Mouse (Mus musculus): ENCODE results near the gene Foxn3. TPM values are rescaled to one million over a fixed set of nuclear protein-coding genes. Genes with fewer than 3 reads are reported as not detected.

Foxn3 gene
- polyA plus RNA-seq, 1 experiment from 2014 or later: 18.6 TPM

DNA sequence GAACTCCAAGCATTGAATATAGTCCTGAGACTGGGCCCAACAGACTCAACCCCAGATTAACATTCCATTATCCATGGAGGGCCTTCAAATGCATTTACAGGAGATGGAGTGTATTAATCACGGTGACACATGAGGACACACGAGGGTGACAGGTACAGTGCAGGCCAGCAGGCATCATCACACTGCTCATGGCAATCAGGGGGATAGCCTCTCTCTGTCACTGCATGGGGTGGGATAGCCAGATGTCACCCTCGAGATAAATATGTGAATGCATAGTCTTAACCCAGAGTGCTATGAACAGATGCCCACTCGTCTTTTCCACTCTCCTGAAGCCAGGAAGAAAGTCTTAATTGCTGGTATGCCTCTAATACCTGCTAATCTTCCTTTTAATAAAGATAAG lies 122.4 kb downstream of the Foxn3 start:
- no peaks in the 10 kb centered on the region for H3K36me3 ChIP-seq (replicated peaks)

GRCm38 (mm10) chr12:99440022-99440421 lies 123.4 kb downstream of the Foxn3 start:
- no peaks in the 10 kb centered on the region for H3K27me3 ChIP-seq
- no peak overlapping the region for H3K4me2 ChIP-seq
- 58% methylated on average over 3 of the region's 3 CpGs for WGBS (ENCODE audit: insufficient replicate concordance)
- peak; percentile 66 for ATAC-seq (ENCODE audit: insufficient read depth)
- H3K9ac ChIP-seq: no peak overlapping the region
- peak overlapping the region; percentile 39 for H3K27ac ChIP-seq (replicated peaks)
- peaks cover 6% of the 10 kb centered on the region for H3K4me1 ChIP-seq (replicated peaks)
- no peaks in the 10 kb centered on the region for H3K36me3 ChIP-seq (replicated peaks)
- no peaks in the 10 kb centered on the region for H3K9me3 ChIP-seq (replicated peaks)
- H3K4me3 ChIP-seq (replicated peaks): no peak overlapping the region

More for the DNA sequence above, 122.4 kb downstream of the Foxn3 start:
- WGBS (ENCODE audit: insufficient replicate concordance): 55% methylated on average over 4 of the region's 4 CpGs
- Histone ChIP-seq H3K9ac (no peak overlapping the region), H3K4me2 (no peak overlapping the region), H3K4me1 (replicated peaks) (peaks cover 5% of the 10 kb centered on the region), H3K4me3 (replicated peaks) (no peak overlapping the region), H3K9me3 (replicated peaks) (no peaks in the 10 kb centered on the region), H3K27me3 (no peaks in the 10 kb centered on the region), H3K27ac (replicated peaks) (no peak overlapping the region)
- no peak for ATAC-seq (ENCODE audit: insufficient read depth)

DNA sequence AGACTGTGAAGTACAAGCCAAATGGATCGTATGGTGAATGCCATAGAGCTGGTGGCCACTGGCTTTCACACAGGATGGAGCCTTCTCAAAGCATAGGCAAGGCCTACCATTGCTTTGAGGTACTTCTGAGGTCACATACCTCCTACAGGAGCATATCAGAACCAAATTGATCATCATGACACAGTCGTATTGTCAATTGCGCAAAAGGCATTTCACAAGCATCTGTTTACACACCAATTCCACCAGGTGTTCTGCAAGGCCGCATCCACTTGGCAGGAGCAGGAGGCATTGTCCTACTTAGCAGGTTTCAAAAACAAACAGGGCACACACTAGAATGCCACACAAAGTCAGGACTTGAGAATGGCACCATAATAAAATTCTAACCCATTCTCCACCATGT lies 128.2 kb downstream of the Foxn3 start:
- Histone ChIP-seq H3K4me1 (replicated peaks) (peaks cover 13% of the 10 kb centered on the region), H3K27me3 (no peaks in the 10 kb centered on the region), H3K27ac (replicated peaks) (no peak overlapping the region), H3K36me3 (replicated peaks) (no peaks in the 10 kb centered on the region), H3K9ac (no peak overlapping the region), H3K9me3 (replicated peaks) (no peaks in the 10 kb centered on the region), H3K4me2 (no peak overlapping the region), H3K4me3 (replicated peaks) (no peak overlapping the region)
- peak; percentile 41 for ATAC-seq (ENCODE audit: insufficient read depth)
- 70% methylated on average over 4 of the region's 4 CpGs for WGBS (ENCODE audit: insufficient replicate concordance)

DNA sequence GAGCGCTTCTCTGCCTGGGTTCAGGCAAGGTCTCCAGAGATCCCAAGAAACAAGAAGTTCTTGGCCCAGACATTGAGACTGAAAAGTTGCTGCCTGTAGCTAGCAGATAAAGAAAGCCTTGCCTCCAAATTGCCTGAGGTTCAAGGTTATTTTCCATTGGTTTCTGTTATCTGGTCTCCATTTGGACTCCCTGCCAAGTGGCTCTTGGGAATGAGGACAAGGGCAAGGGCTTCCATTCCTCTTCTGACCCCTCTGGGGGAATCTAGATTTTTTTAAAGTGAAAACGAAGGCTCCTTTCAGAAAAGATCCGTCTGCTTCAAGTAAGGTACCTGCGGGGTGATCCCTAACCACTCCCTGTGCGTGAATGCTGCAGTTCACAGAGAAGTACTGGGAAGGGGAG lies 130.0 kb downstream of the Foxn3 start:
- 65% methylated on average over 5 of the region's 5 CpGs for WGBS (ENCODE audit: insufficient replicate concordance)
- H3K4me2 ChIP-seq: no peak overlapping the region
- H3K9ac ChIP-seq: no peak overlapping the region
- no peaks in the 10 kb centered on the region for H3K36me3 ChIP-seq (replicated peaks)
- no peaks in the 10 kb centered on the region for H3K27me3 ChIP-seq
- ATAC-seq (ENCODE audit: insufficient read depth): no peak
- H3K9me3 ChIP-seq (replicated peaks): no peaks in the 10 kb centered on the region
- H3K4me3 ChIP-seq (replicated peaks): no peak overlapping the region
- H3K27ac ChIP-seq (replicated peaks): no peak overlapping the region
- peaks cover 8% of the 10 kb centered on the region; the same call in 1 of the 2 replicates for H3K4me1 ChIP-seq (replicated peaks)

DNA sequence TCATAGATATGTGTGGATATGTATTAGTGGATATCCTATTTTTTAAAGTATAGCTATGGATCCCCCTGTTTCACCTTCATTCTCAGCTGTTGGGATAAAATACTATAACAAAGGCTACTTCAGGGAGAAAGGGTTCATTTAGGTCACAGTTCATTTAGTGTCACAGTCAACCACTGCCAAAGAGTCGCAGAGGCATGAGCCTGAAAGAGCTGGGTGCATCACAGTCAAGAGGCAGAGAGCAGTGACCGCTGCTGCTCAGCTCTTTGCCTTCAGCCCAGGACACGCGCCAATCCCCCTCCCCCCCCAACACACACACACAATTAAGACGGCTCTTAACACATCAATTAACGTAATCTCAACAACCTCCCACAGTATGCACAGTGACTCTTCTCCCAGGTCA lies 131.8 kb downstream of the Foxn3 start:
- H3K4me3 ChIP-seq (replicated peaks): no peak overlapping the region
- H3K27ac ChIP-seq (replicated peaks): no peak overlapping the region
- H3K27me3 ChIP-seq: no peaks in the 10 kb centered on the region
- H3K9me3 ChIP-seq (replicated peaks): no peaks in the 10 kb centered on the region
- no peak overlapping the region for H3K4me2 ChIP-seq
- peaks cover 8% of the 10 kb centered on the region; the same call in 1 of the 2 replicates for H3K4me1 ChIP-seq (replicated peaks)
- no peaks in the 10 kb centered on the region for H3K36me3 ChIP-seq (replicated peaks)
- WGBS (ENCODE audit: insufficient replicate concordance): 81% methylated on average over 6 of the region's 6 CpGs
- no peak for ATAC-seq (ENCODE audit: insufficient read depth)
- H3K9ac ChIP-seq: no peak overlapping the region

GRCm38 (mm10) chr12:99430992-99431391 lies 132.4 kb downstream of the Foxn3 start:
- no peak overlapping the region for H3K27ac ChIP-seq (replicated peaks)
- no peak overlapping the region for H3K4me2 ChIP-seq
- H3K4me3 ChIP-seq (replicated peaks): no peak overlapping the region
- no peaks in the 10 kb centered on the region for H3K36me3 ChIP-seq (replicated peaks)
- H3K9ac ChIP-seq: no peak overlapping the region
- ATAC-seq (ENCODE audit: insufficient read depth): no peak
- WGBS (ENCODE audit: insufficient replicate concordance): 89% methylated on average over 3 of the region's 3 CpGs
- H3K9me3 ChIP-seq (replicated peaks): no peaks in the 10 kb centered on the region
- H3K27me3 ChIP-seq: no peaks in the 10 kb centered on the region
- H3K4me1 ChIP-seq (replicated peaks): peaks cover 8% of the 10 kb centered on the region; the same call in 1 of the 2 replicates

GRCm38 (mm10) chr12:99429101-99429500 lies 134.3 kb downstream of the Foxn3 start:
- ATAC-seq (ENCODE audit: insufficient read depth): no peak
- H3K9ac ChIP-seq: no peak overlapping the region
- 72% methylated on average over 3 of the region's 3 CpGs for WGBS (ENCODE audit: insufficient replicate concordance)
- no peak overlapping the region for H3K4me2 ChIP-seq
- no peaks in the 10 kb centered on the region for H3K9me3 ChIP-seq (replicated peaks)
- no peaks in the 10 kb centered on the region for H3K27me3 ChIP-seq
- no peak overlapping the region for H3K4me3 ChIP-seq (replicated peaks)
- H3K27ac ChIP-seq (replicated peaks): no peak overlapping the region
- H3K4me1 ChIP-seq (replicated peaks): peaks cover 4% of the 10 kb centered on the region; the same call in 1 of the 2 replicates
- H3K36me3 ChIP-seq (replicated peaks): no peaks in the 10 kb centered on the region

DNA sequence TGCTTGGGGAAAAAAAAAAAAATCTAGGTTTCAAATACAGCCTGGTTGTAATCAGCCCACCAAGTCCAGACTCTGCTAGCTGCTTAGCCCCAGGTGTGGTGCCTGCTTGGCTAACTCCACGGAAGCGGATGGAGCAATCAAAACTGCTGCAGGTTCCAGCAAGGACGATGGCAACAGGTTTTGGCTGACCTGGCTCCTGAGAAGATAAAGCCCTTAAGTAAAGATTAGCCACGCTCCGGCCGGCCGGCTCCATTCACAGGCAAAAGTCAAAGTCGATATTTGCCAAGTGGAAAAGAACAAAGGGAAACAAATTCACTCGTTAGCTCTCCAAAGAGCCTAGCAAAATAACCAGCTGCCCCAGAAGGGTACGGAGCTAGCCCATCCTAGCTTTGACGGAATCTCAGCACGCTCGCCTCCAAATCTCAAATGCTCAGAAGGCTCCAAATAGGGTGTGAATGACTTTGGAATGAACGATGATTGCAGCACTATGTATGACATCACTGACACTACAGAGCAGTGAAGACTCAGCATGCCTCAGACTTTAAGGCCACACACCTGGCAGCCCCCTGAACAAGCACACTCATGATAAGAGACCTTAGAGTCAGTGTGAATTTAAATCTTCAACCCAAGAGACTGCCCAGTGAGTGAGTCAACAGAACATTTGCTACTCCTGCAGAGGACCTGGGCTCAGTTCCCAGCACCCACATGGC lies 137.0 kb downstream of the Foxn3 start:
- H3K4me2 ChIP-seq: no peak overlapping the region
- no peaks in the 10 kb centered on the region for H3K27me3 ChIP-seq
- no peak overlapping the region for H3K4me3 ChIP-seq (replicated peaks)
- WGBS (ENCODE audit: insufficient replicate concordance): 64% methylated on average over 14 of the region's 14 CpGs
- H3K9me3 ChIP-seq (replicated peaks): no peaks in the 10 kb centered on the region
- H3K27ac ChIP-seq (replicated peaks): 0 out of 2 replicates have a peak overlapping the region, but pooled peaks have one; percentile 9
- no peaks in the 10 kb centered on the region; the same call in 1 of the 2 replicates for H3K4me1 ChIP-seq (replicated peaks)
- H3K9ac ChIP-seq: no peak overlapping the region
- peak; percentile 62 for ATAC-seq (ENCODE audit: insufficient read depth)
- no peaks in the 10 kb centered on the region for H3K36me3 ChIP-seq (replicated peaks)

GRCm38 (mm10) chr12:99419396-99419760 lies 144.0 kb downstream of the Foxn3 start:
- no peak for ATAC-seq (ENCODE audit: insufficient read depth)
- Histone ChIP-seq H3K9me3 (replicated peaks) (no peaks in the 10 kb centered on the region), H3K4me1 (replicated peaks) (peaks cover 3% of the 10 kb centered on the region; the same call in 1 of the 2 replicates), H3K4me2 (no peak overlapping the region), H3K4me3 (replicated peaks) (no peak overlapping the region), H3K9ac (no peak overlapping the region), H3K36me3 (replicated peaks) (no peaks in the 10 kb centered on the region), H3K27me3 (no peaks in the 10 kb centered on the region), H3K27ac (replicated peaks) (no peak overlapping the region)
- WGBS (ENCODE audit: insufficient replicate concordance): 46% methylated on average over 2 of the region's 2 CpGs

DNA sequence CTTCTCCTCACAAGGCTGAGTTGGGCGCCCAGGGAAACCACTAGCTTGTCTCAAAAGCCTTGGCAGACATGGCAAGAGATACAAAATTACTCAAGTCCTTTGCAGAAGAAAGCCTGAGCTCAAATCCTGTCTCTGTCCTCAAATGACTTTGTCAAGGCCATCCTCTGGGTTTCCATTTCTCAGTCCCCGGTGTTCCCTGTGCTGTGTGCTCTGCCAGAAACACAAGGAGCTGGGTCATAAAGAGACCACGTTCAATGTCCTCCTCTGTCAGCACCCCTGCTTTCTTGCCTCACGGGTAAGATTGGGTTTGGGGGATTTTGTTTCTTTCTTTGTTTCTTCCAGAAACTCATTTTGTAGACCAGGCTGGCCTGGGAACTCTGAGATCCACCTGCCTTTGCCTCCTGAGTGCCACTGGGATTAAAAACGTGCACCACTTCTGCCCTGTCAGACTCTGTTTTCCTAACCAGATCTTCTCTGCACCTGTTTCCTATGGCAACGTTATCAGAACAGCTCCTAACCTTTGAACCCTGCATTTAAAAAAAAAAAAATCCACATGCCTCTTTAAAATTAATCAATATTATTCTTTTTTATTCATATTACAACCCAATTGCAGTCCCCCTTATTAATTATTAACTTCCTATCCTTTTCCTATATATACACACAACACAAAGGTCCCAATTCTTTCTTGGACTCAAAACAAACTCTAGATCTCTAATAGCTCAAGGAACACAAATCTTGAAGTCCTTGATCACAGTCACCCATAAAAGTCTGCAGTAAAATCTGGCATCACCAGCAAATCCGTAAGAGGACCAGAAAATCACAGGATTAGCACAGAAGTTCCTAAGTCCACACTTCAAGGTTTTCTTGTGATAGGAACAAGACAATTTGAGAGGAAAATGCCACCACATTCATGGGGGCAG lies 144.6 kb downstream of the Foxn3 start:
- ATAC-seq (ENCODE audit: insufficient read depth): no peak
- no peak overlapping the region for H3K4me3 ChIP-seq (replicated peaks)
- H3K4me1 ChIP-seq (replicated peaks): peaks cover 5% of the 10 kb centered on the region; the same call in 1 of the 2 replicates
- H3K27ac ChIP-seq (replicated peaks): no peak overlapping the region
- 54% methylated on average over 7 of the region's 7 CpGs for WGBS (ENCODE audit: insufficient replicate concordance)
- no peak overlapping the region for H3K4me2 ChIP-seq
- no peak overlapping the region for H3K9ac ChIP-seq
- H3K9me3 ChIP-seq (replicated peaks): no peaks in the 10 kb centered on the region
- no peaks in the 10 kb centered on the region for H3K27me3 ChIP-seq
- no peaks in the 10 kb centered on the region for H3K36me3 ChIP-seq (replicated peaks)

GRCm38 (mm10) chr12:99417885-99418284 lies 145.5 kb downstream of the Foxn3 start:
- WGBS (ENCODE audit: insufficient replicate concordance): 72% methylated on average over 9 of the region's 9 CpGs
- Histone ChIP-seq H3K9ac (no peak overlapping the region), H3K4me3 (replicated peaks) (no peak overlapping the region), H3K27me3 (no peaks in the 10 kb centered on the region), H3K36me3 (replicated peaks) (no peaks in the 10 kb centered on the region), H3K4me1 (replicated peaks) (peaks cover 8% of the 10 kb centered on the region; the same call in 1 of the 2 replicates), H3K9me3 (replicated peaks) (no peaks in the 10 kb centered on the region), H3K27ac (replicated peaks) (no peak overlapping the region), H3K4me2 (no peak overlapping the region)
- ATAC-seq (ENCODE audit: insufficient read depth): no peak
